Mouse (Mus musculus): Measurements from ENCODE around the gene Rpl19.
A peak's percentile ranks its signal among the peaks of the same experiment; 100 is the strongest.

The Rpl19 gene

DNA sequence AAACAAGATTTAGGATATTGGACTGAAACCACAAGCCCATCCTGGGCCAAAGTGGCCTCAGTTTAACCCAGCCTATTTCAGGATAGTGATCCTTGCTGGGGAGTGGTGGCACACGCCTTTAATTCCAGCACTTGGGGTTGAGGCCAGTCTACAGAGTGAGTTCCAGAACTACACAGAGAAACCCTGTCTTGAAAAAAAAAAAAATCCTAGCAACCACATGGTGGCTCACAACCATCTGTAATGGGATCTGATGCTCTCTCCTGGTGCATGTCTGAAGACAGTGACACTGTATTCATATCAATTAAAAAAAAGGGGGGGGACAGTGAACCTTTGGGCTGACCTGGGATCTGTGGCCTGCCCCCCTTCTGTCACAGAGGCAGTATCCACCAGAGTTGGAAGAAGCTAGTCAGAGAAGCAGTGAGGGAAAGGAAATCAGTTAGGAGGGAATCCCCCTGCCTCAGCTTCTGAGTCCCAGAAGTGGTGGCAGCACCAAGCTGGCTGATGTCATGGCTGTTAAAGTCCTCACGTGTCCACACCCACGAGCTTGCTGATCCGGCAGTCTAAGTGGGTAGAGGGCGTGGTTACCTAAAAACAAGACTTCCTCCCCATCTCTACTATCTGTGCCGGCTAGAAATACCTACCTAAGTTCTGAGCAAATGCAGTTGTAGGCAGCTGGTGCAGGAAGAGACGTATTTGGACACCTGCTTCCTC is 27.5 kb upstream of the Rpl19 start:
- DNase-seq (ENCODE audit: extremely low spot score, low read depth, low spot score) = no peak

DNA sequence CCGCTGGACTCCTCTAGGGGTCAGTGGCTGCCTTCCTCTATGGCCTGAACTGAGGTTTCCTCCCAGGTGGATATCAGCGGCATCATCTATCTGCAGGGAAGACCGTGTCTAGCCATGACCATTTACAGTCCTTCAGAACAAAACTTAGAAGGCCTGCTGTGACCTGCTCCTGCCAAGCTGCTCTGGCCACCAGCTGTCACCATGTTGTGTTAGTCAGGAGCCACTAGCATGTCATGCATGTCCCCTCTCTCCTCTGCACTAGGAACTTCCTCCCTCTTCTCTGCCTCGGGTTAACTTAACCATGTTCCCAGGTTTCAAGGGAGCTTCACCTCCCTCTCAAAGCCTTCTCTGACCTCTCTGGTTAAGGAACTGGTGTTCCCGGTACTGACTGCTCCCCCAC is 26.8 kb upstream of the Rpl19 start:
- DNase-seq (ENCODE audit: extremely low spot score, low read depth, low spot score) = no peak

DNA sequence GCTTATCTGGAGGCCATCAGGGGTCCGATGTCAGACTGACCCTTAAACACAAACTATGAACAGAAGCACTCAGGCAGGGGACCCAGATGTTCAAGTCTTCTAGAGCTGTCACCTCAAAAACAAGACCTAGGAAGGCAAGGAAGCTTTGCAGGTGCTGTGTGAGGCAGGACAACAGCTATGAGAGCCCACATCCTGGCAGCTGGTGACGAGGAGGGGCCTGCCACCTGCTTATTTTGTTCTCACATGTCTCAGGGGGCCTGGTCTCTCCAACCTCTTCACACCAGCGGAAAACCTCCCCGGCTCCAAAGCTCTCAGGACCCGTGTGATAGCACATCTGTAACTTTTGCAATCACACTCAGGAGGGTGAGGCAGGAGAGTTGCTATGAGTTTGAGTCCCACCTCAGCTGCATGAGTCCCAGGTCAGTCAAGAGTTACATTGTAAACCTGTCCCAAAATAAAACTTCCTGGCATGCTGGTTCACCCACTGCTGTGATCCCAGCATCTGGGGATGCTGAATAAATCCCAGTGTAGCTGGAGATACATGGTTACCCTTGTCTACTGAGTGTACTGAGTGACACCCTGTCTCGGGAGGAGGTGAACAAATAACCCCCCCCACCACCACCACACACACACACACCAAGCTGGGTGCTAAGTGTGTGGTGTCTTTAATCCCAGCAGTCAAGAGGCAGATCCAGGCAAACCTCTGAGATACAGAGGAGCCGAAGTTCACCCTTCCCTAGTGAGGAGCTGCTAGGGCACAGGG is 26.0 kb upstream of the Rpl19 start:
- no peak for DNase-seq (ENCODE audit: extremely low spot score, low read depth, low spot score)

DNA sequence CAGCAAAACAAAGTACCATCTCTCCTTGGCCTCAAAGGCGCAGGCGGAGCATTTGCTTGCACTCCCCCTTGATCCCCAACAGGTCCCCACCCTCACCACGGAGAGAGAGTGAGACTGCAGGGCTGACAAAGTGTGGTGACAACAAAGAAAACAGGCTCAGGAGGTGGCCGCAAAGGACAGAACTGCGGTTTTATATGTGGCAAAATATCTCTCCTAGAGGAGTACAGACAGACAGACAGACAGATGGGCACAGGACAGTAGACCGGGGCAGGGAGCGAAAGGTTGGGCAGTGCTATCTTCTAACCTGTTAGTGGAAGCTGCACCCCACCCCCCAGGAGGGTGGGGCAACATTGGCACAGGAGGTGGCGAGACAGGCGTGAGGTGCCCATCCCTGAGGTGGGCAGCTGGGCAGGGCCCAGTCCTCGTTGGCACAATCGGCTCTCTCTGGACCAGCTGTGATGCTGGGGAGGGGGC is 25.1 kb upstream of the Rpl19 start:
- no peak for DNase-seq (ENCODE audit: extremely low spot score, low read depth, low spot score)

DNA sequence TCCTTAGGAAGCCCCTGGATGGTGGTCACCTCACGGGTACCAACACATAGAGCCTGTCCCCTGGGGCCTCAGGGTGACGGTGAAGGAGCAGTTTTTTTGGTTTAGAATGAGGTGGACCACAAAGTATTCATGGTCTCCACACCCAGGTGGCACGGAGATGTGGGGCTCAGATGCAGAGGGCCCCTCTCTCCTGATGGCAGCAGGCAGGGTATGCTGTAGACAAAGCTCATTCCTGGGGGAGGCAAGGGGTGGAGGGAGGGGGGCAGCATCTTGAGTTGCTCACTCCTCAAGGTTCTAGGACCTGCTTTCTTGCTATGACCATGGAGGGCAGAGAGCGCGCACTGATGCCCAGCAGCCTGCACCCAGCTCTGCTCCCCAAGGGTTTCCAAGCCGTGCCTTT is 24.5 kb upstream of the Rpl19 start:
- no peak for DNase-seq (ENCODE audit: extremely low spot score, low read depth, low spot score)

DNA sequence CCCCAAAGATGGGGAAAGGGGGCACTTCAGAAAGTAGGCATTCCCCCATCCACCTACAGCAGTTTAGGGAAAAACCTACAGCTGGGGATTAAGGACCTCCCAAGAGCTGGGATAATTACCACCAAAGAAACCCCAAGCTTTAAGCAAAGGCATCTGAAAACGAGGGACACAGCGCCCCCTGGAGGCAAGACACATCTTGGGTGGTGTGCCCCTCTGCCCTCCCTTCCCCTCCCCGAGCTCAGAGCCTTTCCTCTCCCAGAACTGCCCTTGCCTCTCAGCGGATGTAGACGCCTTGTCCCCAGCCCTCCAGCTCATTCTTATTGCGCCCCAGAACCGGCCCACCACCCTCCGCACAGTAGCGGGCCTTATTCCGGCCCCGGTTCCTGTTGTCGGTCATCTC is 23.9 kb upstream of the Rpl19 start:
- DNase-seq (ENCODE audit: extremely low spot score, low read depth, low spot score) = peak; percentile 81

DNA sequence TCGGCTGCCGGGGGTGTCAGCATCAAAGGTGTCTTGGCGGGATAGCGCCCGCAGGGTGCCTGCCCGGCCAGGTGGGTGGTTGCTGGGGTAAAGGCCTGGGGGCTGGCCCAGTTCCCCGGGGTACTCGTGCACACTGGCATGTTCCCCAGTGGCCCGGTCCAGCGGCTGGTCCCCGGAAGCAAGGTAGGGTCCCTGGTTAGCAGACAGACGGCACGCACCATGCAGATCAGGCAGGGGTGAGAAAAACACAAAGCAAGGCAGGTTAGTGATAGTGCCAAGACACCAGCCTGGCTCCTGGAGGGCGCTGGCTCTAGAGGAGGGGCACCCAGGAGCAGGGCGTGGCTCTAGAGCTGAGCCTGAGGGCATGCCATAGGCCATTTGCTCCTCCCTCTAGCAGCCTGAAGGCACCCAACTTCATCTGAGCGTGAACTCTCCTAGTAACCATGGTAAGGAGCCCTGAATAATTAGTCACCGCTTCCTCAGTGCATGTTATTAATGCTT is 23.3 kb upstream of the Rpl19 start:
- no peak for DNase-seq (ENCODE audit: extremely low spot score, low read depth, low spot score)

DNA sequence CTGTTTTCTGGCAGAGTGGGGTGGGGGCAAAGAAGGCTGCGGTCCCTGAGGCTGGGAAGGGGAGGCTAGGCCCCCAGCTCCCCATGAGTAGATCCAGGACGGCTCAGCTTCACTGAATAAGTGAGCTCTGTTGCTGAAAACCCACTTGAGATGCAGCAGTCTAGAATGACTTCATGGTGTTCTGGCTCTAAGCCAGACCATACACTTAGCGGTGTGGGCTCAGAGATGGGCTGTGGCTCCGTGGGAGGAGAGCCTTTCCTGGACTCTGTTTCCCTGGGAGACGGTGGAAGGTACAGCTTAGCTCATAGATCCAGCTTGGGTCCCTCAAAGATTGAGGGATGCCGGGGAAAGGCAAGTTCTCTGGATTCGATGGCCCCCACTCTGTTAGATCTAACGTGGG is 22.3 kb upstream of the Rpl19 start:
- DNase-seq (ENCODE audit: extremely low spot score, low read depth, low spot score) = no peak

DNA sequence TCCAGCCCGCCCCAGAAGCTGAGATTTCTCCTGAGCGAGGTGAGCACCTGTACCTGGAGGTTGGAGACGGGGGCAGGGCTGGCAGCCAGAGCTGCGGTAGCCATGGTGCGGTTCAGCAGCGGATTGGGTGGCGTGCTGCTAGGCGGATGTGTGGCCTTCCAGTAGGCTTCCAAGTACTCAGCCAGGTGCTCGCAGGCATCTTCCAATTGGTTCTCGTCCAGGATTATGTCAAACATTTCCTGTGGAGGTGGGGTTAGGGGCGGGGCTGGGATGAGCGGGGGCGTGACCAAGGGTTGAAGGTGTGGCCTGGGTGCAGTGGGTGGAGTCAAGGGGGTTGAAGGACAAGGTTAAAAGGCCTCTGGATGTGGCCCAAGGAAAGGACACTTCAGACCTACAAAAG is 21.4 kb upstream of the Rpl19 start:
- DNase-seq (ENCODE audit: extremely low spot score, low read depth, low spot score) = no peak

DNA sequence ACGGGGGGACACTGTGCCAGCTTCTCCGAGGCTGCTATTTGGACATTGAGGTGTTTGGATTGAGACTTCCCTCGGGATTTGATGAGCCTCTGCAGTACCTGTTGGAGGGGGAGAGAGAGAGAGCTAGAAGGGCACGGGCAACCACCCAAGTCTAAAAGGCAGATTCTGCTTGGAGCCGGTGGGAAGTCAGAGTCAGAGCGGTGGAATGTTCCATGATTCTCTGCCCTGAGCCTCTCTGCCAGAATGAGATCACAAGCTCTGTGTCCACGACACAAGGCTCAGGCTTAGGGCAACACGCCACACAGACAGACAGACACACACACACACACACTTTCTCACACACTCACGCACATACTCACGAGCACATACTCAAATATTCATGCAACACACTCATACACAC is 20.8 kb upstream of the Rpl19 start:
- no peak for DNase-seq (ENCODE audit: extremely low spot score, low read depth, low spot score)

DNA sequence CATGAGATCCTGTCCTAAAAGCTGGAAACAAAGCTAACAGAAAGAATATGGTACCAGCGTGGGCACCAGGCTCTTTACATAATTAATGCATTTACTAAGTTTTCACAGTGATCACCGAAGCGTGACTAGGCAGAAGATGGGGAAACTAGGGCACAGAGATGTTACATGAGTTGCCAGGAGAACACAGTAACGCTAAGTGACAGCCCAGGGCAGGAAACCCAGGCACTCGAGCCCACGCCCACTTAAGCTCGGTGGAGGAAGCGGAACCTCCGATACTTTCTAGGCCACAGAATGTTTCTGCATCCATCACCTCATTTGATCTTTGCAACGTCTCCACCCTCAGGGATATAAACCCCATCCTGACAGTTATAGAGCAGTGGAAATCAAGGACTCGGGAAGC is 18.4 kb upstream of the Rpl19 start:
- no peak for DNase-seq (ENCODE audit: extremely low spot score, low read depth, low spot score)

DNA sequence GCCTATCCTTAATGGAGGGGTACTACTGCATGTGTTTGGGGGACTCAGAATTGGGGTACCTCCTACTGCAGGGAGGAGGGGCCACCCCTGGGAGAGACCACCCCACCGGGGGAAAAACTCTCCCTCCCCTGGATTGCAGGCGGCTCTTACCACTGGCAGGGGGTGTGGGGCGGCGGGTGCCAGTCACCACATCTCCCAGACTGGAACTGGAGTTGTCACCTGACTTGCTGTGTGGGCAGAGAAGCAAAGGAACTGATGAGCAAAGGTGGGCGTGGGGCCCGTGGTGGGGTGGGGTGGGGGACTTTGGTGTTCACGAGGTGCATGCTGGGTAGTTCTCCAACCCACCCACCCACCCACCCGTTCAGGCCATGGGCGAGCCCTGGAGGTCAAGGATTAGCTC is 14.8 kb upstream of the Rpl19 start:
- no peak for DNase-seq (ENCODE audit: extremely low spot score, low read depth, low spot score)

DNA sequence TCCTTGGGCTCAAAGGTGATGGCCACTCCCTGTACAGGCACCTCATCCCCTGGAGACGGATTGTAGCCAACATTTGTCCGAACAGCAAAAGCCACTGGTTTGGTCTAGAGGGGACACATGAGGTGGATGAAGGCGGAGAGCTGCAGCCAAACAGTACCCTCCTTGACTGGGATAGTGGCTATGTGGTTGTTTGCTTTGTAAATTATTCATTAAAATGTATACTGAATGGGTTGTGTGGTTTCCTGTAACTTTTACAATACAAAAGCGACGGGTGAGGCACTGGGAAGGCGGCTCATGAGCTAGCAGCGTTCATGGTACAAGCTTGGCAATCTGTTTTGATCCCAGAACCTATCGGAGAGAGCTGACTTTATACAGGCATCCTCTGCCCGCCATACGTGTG is 13.7 kb upstream of the Rpl19 start:
- no peak for DNase-seq (ENCODE audit: extremely low spot score, low read depth, low spot score)

DNA sequence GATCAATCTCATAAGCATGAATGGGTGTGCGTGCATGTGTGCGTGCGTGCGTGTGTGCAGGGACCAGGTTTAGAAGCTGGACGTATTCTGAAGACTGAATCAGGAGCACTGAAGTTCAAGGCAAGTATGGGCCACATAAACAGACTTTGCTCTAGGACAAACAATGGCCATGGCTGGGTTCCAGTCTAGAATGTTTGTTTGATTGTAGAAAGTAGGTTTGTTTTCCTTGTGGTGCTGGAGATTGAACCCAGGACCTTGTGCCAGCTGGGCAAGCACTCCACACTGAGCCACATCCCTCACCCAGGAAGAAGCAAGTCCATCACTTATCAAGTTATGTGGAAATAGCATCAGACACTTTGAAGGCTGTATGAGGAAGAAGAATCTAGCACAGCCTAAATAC is 10.3 kb upstream of the Rpl19 start:
- DNase-seq (ENCODE audit: extremely low spot score, low read depth, low spot score) = no peak

DNA sequence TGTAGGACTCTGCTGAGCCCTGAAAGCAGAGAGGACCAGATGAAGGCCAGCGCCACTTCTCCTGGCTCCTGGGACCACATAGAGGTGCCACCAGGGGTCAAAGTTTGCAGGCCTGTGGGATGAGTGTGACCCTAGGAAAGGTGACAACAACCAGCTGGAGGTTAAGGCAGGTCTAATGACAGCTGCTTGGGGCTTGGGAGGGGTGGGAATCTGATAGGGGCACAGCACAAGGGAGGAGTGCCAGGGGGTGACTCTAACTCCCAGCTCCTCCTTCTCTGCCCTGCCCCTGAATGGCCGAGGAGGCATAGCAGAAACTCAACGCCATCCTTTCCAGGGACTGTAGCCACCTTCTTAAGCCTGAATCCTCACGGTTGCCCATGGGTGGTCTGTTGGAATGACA is 9.7 kb upstream of the Rpl19 start:
- DNase-seq (ENCODE audit: extremely low spot score, low read depth, low spot score) = no peak

DNA sequence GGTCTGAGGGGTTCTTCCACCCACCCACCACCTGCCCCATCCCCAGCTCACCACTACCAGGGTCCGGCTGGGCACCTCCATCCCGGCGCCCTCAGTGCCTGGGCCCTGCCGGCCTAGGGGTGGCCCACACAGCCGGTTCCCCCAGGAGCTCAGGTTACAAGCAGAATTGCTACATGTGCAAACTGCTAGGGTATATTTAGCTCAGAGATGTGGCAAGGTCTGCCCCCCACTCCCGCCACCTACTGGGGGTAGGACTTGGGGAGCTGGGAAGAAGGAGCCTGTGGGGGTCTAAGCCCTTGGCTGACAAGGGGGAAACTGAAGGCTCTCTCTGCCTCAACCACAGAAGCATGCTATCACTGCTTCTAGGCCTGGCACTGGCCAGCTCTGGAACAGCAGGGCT is 8.3 kb upstream of the Rpl19 start:
- no peak for DNase-seq (ENCODE audit: extremely low spot score, low read depth, low spot score)

DNA sequence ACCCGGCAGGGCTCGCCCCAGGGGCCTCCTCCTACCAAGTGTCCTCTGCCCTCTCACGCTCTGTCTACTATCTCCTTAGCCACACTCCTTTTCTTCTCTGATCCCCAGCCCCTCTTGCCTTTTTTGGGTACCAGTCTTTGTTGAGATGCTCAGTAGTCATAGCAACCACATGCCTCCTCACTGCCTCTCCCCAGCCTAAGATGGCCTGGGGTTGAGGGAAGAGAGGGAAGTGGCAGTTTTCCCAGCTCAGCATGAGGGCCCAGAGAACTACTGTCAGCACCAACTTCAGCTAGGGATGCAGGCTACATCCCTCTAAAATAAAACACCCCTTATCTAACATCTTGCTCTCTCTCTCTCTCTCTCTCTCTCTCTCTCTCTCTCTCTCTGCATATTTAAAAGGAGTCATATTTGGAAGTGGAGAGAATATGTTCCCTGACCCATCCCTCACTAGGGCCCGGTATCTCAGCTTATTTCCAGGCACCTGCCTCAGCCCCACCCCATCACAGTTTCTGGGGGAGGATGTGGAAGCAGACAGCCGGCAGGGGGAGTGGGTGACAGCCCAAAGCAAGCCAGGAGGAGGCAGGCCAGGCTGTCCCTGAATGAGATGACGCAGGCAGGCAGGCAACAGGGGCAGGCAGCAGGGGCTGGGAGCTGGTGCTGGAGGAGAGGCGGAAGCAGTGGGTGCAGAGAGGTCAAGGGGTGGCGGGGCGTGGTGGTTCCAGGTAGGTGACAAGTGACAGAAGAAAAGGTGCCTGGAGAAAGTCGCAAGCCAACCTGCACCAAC is 7.5 kb upstream of the Rpl19 start:
- no peak for DNase-seq (ENCODE audit: extremely low spot score, low read depth, low spot score)

DNA sequence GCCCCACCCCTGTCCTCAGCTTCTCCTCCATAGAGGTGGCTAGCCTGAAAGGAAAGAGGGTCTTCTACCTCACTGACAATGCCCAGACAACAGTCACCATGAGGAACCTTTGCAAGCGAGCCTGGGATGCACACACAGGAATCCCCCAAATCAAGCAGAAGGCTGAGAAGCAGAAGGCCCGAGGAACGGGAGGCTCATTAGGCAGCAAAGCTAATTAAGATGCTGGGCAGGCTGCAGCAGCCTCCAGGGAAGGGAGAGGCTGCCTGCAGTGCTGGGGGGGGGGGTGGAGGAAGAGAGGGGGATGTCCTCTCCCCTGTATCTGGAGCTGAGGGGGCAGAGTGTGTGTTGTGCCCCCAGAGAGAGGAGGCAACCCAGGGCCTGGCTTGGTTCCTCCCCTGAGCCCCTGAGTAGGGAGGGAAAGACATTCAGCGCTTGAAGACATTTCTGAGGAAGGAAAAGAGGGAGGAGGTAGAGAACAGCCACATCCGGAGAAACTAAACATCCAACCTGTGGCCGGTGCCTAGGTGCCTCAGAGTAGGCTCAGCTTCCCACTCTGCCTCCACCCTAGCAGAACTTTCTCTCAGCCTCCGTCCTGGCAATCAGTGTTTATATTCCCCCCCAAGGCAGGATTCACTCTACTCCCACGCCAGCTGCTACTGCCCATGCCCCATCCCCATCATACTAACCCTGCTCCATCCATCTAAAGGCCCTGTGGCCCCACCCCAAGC is 6.5 kb upstream of the Rpl19 start:
- DNase-seq (ENCODE audit: extremely low spot score, low read depth, low spot score) = no peak

DNA sequence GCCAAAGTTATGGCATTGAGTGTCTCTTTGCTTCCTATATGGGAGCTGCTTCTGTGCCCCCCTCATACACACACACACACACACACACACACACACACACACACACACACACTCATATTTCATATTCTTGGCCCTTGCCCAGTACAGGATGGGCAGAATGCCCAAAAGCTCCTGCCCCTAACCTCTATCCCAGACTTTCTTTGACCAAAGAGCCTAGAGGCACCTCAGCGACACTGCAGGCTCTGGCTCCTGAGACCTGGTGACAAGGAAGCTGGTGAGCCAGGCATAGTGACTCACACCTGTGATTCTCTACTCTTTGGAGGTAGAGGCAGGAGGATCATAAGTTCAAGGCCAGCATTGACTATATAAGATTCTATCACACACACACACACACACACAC is 5.8 kb upstream of the Rpl19 start:
- no peak for DNase-seq (ENCODE audit: extremely low spot score, low read depth, low spot score)

DNA sequence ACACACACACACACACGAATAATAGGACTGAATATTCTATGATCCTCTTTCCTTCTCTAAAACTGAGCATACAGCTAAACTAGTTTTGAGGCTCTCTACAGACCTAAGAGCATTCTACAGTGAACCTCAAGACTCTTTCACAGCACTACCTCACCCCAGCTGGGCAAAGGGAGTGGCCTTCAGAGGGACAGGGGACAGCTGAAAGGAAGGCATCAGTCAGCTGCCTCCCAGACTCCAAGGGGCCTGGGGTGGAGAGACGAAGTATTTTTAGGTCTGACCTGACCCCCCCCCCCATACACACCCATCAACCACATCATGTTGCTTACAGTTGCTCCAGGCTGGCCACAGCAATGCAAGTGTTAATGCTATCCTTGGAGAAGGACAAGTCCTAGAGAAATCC is 5.4 kb upstream of the Rpl19 start:
- no peak for DNase-seq (ENCODE audit: extremely low spot score, low read depth, low spot score)

All from hindlimb bud, embryonic 11.5 days (tissue).